Mouse (Mus musculus): ENCODE measurements around the gene Cdipt. TPM values are rescaled to one million over a fixed set of nuclear protein-coding genes. Genes with fewer than 3 reads are reported as not detected.

Cdipt gene
- total and polyA plus RNA-seq, 3 experiments, result 98.4 to 151 TPM; not detected in 1

- TF ChIP-seq POLR2A (IDR thresholded peaks at IDR 0.05; ENCODE audit: control insufficient read depth in 1 of 2, insufficient read depth in 1 of 2, low read depth in 1 of 2, low read length in 2 of 2, poor library complexity in 1 of 2), result no peak; a peak in 1 of 4 replicates
- TF ChIP-seq SMC3 (IDR thresholded peaks at IDR 0.05; ENCODE audit: low read depth, low read length), result no peak
- TF ChIP-seq MXI1 (IDR thresholded peaks at IDR 0.05; ENCODE audit: low read depth, low read length), result no peak
- TF ChIP-seq ZNF384 (IDR thresholded peaks at IDR 0.05; ENCODE audit: low read depth, low read length), result no peak
- no peak for TF ChIP-seq NELFE (IDR thresholded peaks at IDR 0.05; ENCODE audit: low read depth, low read length)
- TF ChIP-seq MYC (IDR thresholded peaks at IDR 0.05; ENCODE audit: low read depth, low read length), result no peak
- no peak for TF ChIP-seq SIN3A (IDR thresholded peaks at IDR 0.05; ENCODE audit: low read length)
- no peak overlapping the region for H3K9ac ChIP-seq (ENCODE audit: control insufficient read depth, low read depth, low read length, poor library complexity, severe bottlenecking)
- H3K4me1 ChIP-seq (ENCODE audit: control insufficient read depth in 1 of 2, insufficient read depth in 2 of 2, low read length in 2 of 2), result peaks cover 0 to 17% of the 10 kb centered on the region in 2 experiments; a peak in 2 of 4 replicates
- no peak overlapping the region for H3K27ac ChIP-seq (ENCODE audit: control insufficient read depth, low read depth, low read length)
- peaks cover 8% of the 10 kb centered on the region for H3K79me2 ChIP-seq (ENCODE audit: control insufficient read depth, insufficient read depth, low read length, poor library complexity)
- H3K4me3 ChIP-seq (ENCODE audit: control insufficient read depth in 1 of 2, insufficient read depth in 1 of 2, low read depth in 2 of 2, low read length in 2 of 2), result no peak overlapping the region
- H3K36me3 ChIP-seq (ENCODE audit: control insufficient read depth in 1 of 2, insufficient read depth in 2 of 2, low read length in 2 of 2), result peaks cover 0 to 12% of the 10 kb centered on the region in 2 experiments; a peak in 2 of 4 replicates
- H3K27me3 ChIP-seq (ENCODE audit: control insufficient read depth in 1 of 2, insufficient read depth in 2 of 2, low read length in 2 of 2), result no peaks in the 10 kb centered on the region
- DNase-seq (ENCODE audit: low read depth, low spot score), result peak; percentile 29
- H3K9me3 ChIP-seq (replicated peaks; ENCODE audit: insufficient read depth, low read length), result no peaks in the 10 kb centered on the region
Observed at GRCm38 (mm10) chr7:126981601-126982000, 5.9 kb downstream of the Cdipt start.

- Histone ChIP-seq H3K79me2 (ENCODE audit: control insufficient read depth, insufficient read depth, low read length, poor library complexity) (peaks cover 4% of the 10 kb centered on the region), H3K4me3 (ENCODE audit: control insufficient read depth in 1 of 2, insufficient read depth in 1 of 2, low read depth in 2 of 2, low read length in 2 of 2) (no peak overlapping the region), H3K36me3 (ENCODE audit: control insufficient read depth in 1 of 2, insufficient read depth in 2 of 2, low read length in 2 of 2) (peaks cover 0 to 10% of the 10 kb centered on the region in 2 experiments; a peak in 2 of 4 replicates), H3K4me1 (ENCODE audit: control insufficient read depth in 1 of 2, insufficient read depth in 2 of 2, low read length in 2 of 2) (peaks cover 0 to 15% of the 10 kb centered on the region in 2 experiments; a peak in 2 of 4 replicates), H3K9me3 (replicated peaks; ENCODE audit: insufficient read depth, low read length) (no peaks in the 10 kb centered on the region), H3K27me3 (ENCODE audit: control insufficient read depth in 1 of 2, insufficient read depth in 2 of 2, low read length in 2 of 2) (no peaks in the 10 kb centered on the region), H3K9ac (ENCODE audit: control insufficient read depth, low read depth, low read length, poor library complexity, severe bottlenecking) (no peak overlapping the region), H3K27ac (ENCODE audit: control insufficient read depth, low read depth, low read length) (no peak overlapping the region)
- no peak for DNase-seq (ENCODE audit: low read depth, low spot score)
- TF ChIP-seq MAFK (IDR thresholded peaks at IDR 0.05; ENCODE audit: borderline replicate concordance, low read depth, low read length), result no peak
- TF ChIP-seq GATA1 (IDR thresholded peaks at IDR 0.05; ENCODE audit: low read depth, low read length), result peak; percentile 71
Observed at GRCm38 (mm10) chr7:126982054-126982453, 6.3 kb downstream of the Cdipt start.

GRCm38 (mm10) chr7:126983113-126983512 lies 7.4 kb downstream of the Cdipt start:
- Histone ChIP-seq H3K4me1 (ENCODE audit: control insufficient read depth in 1 of 2, insufficient read depth in 2 of 2, low read length in 2 of 2) (peaks cover 0 to 11% of the 10 kb centered on the region in 2 experiments; a peak in 2 of 4 replicates), H3K9ac (ENCODE audit: control insufficient read depth, low read depth, low read length, poor library complexity, severe bottlenecking) (no peak overlapping the region), H3K36me3 (ENCODE audit: control insufficient read depth in 1 of 2, insufficient read depth in 2 of 2, low read length in 2 of 2) (peaks cover 0 to 10% of the 10 kb centered on the region in 2 experiments; a peak in 2 of 4 replicates), H3K27me3 (ENCODE audit: control insufficient read depth in 1 of 2, insufficient read depth in 2 of 2, low read length in 2 of 2) (no peaks in the 10 kb centered on the region), H3K27ac (ENCODE audit: control insufficient read depth, low read depth, low read length) (no peak overlapping the region), H3K9me3 (replicated peaks; ENCODE audit: insufficient read depth, low read length) (no peaks in the 10 kb centered on the region), H3K79me2 (ENCODE audit: control insufficient read depth, insufficient read depth, low read length, poor library complexity) (no peaks in the 10 kb centered on the region), H3K4me3 (ENCODE audit: control insufficient read depth in 1 of 2, insufficient read depth in 1 of 2, low read depth in 2 of 2, low read length in 2 of 2) (no peak overlapping the region)
- DNase-seq (ENCODE audit: low read depth, low spot score), result no peak
- TF ChIP-seq EP300 (IDR thresholded peaks at IDR 0.05; ENCODE audit: low read depth in 1 of 2, low read length in 2 of 2) (no peak), POLR2AphosphoS2 (IDR thresholded peaks at IDR 0.05; ENCODE audit: low read length) (no peak), USF2 (IDR thresholded peaks at IDR 0.05; ENCODE audit: borderline replicate concordance in 1 of 2, insufficient read depth in 1 of 2, low read depth in 1 of 2, low read length in 2 of 2) (no peak), MYC (IDR thresholded peaks at IDR 0.05; ENCODE audit: low read depth, low read length) (no peak), ZKSCAN1 (IDR thresholded peaks at IDR 0.05; ENCODE audit: low read depth, low read length) (no peak), GATA1 (IDR thresholded peaks at IDR 0.05; ENCODE audit: low read depth, low read length) (no peak), SMC3 (IDR thresholded peaks at IDR 0.05; ENCODE audit: low read depth, low read length) (no peak), MYB (IDR thresholded peaks at IDR 0.05; ENCODE audit: low read depth, low read length) (no peak), ETS1 (IDR thresholded peaks at IDR 0.05; ENCODE audit: low read depth, low read length) (no peak), MAZ (IDR thresholded peaks at IDR 0.05; ENCODE audit: low read depth, low read length) (no peak), POLR2A (IDR thresholded peaks at IDR 0.05; ENCODE audit: control insufficient read depth in 1 of 2, insufficient read depth in 1 of 2, low read depth in 1 of 2, low read length in 2 of 2, poor library complexity in 1 of 2) (no peak), ZMIZ1 (IDR thresholded peaks at IDR 0.05; ENCODE audit: low read depth, low read length) (no peak), NRF1 (IDR thresholded peaks at IDR 0.05; ENCODE audit: insufficient read depth, low read depth, low read length, poor library complexity, severe bottlenecking) (no peak)
